Mouse (Mus musculus) T-helper 17 cell (primary cell): ENCODE results near the gene Tnr.

Experiments
- in situ Hi-C, 2 experiments: fragments of 300-600 bp; cut with MboI, MseI; formaldehyde crosslinking; loops; 1 replicate in 1 of 2; 2 replicates in 1 of 2; pipeline ENCODE4 v1.15.1; 2025; ENCODE audit warnings: high pct_unique_total_duplicates in 2 of 2

Gene Tnr

DNA sequence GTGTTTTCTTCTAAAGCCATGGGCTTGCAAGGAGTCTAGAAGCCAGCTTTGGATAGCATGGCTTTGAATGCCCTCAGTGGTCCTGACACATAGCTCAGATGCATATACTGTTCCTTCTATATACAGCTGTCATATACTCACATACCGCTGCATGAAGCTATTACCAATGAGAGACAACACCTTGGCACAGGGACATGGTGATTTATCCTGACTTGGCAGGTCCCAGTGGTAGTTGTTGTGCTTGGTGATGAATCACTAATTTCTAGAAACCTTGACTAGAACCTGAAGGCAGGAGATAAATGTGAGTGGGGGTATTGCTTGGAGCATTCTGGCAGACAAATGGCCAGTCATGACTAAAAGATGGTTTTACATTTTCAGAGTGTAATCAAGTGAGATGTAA, 192.7 kb downstream of the Tnr start:
- in situ Hi-C loops = no loop called here

DNA sequence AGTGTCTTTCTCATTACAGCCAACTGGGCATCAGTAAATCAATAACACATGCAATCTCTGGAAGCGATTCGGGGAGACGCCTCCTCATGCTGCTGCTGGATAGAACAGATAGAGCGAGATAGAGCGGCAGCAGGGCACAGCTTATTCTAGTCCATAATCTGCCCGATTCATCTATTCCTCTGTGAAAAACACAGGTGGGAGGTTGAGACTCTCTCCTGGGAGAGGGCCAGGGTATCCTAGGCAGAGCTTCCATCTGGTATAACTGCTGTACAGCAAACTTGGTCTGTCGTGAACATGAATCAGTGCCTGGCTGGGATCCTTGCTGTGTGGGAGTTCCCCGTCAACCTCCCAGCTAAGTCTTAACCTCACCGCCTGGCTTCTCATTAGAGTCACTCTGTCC, 193.4 kb downstream of the Tnr start:
- in situ Hi-C loops = no loop called here

DNA sequence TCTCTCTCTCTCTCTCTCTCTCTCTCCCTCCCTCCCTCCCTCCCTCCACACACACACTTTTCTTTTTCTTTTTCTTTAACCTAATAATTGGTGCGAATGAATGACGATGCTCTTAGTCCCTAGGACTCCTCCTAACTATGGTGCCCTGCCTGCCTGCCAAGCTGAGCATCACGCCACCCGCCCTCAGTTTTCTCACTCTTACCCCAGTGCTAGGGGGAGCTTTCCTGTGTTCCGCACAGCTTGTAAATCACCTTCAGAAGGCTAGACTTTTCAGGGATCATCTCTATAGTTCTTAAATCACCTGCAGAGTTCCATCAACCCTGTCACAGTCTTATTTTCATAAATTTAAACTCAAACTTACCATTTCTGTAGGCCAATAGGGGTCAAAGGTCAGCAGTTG, 200.2 kb downstream of the Tnr start:
- in situ Hi-C loops = no loop called here

DNA sequence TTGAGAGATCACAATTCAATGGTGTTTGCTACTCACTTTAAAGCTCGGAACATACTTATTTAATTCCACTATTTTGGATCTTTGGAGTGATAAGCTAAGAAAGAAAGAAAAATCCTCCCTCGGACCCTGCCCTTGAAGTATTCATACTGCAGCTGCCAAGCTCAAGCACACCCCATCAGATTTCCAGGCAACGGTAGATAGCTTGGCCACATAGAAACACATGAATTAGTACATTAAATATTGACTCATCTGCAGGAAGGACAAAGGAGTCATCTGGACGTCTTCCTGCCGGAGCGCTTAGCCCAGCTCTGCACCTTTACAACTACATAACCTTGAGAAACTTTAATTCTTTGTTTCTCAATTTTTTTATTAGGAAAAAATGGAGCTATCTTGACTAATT, 205.7 kb downstream of the Tnr start:
- in situ Hi-C loops = no loop called here

DNA sequence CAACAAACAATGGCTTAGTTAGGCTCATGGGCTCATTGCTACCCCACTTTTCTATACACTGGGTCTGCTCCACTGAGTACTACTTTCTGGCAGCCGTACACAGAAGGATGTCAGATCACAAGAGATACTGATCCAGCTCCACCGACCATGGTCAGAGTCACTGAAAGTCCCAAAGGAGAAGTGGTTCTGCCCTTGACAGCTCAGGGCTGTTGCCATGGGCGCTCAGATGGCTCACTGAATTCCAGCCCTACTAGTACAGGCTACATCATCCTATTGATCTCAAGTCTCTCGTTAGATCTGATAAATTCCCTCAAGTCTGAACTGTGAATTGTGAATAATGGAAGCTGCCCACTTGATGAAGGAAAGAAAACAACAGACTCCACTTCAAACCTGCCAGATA, 207.3 kb downstream of the Tnr start:
- in situ Hi-C loops = no loop called here

DNA sequence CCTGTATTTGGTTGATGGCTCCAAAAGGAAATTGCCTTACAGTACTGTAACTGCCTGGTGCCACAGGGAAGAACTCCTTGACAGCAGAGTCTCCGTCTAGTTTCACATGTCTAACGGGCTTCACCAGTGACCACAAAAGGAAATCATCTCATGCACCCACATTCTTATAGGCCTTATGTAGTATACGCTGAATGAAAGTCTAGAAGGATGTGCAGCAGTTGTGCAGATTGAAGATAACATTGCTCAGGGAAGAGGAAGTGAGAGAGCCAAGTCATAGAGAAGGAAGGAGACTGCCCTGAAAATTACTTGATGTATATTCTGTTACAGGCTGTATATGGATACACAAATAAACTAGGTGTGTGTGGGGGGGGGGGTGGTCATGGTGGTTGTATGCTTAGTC, 211.5 kb downstream of the Tnr start:
- in situ Hi-C loops = no loop called here

DNA sequence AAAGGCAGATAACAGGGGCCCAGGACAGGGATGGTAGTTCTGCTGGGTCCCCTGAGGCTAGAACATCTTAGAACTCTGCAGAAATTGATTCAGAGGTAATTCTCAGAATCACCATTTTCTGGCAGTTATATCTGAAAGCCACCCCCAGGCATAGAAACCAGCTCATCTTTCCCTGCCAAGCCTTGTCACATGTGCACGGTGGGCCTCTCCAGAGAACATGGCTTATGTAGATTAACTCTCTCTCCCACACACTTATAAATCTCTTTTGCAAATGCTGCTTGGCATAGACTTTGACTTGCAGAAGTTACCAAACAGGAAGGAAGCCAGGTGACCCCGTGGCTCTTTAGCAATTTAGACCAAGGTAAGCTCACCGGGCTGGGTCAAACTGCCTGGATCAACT, 215.9 kb downstream of the Tnr start:
- in situ Hi-C loops = no loop called here

DNA sequence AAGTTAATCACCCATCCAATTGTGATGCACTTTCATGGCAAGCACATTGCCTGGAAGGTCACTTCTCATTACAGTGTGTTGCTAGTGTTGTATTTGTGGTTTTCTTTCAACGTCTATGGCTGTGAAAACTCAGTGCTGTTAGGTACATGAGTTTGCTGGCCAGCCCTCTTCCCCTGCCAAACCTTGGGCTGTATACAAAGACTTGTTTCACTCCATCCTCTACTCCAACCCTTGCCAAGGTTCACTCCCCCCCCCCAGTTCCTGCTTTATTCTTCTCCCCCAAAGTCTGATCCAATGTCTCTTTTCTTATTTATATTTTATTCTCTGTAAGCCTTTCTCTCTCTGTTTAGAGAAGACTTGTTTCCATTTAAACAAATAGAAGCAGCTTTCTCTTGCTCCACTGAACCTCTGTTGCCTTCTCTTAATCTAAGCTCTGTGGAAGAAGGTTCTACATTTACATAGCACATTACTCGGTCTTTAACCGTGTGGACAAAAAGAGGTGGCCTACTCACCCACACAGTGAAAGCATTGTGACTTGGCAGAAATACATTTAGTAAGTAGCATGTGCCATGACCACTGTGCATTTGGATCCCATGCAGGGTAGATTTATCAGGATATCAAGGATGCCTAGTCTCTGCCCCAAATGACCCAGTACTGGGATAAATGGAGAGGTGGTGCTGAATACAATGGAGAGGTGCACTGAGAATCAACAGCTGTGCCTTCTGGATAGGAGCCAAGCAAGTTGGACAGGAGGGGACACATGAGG, 217.9 kb downstream of the Tnr start:
- in situ Hi-C loops = no loop called here

DNA sequence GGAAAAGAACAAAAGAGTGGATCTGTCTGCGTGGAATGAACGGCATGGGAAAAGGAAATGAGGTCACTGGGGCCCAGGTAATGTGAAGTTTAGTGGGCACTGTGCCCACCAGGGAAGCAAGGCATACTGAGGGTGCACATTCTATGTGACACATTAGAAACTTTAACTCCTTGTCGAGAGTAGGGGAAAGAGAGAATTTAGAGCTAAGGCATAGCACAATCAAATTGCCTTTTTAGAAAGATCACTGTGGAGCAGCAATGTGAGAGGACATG, 218.4 kb downstream of the Tnr start:
- in situ Hi-C loops = no loop called here

DNA sequence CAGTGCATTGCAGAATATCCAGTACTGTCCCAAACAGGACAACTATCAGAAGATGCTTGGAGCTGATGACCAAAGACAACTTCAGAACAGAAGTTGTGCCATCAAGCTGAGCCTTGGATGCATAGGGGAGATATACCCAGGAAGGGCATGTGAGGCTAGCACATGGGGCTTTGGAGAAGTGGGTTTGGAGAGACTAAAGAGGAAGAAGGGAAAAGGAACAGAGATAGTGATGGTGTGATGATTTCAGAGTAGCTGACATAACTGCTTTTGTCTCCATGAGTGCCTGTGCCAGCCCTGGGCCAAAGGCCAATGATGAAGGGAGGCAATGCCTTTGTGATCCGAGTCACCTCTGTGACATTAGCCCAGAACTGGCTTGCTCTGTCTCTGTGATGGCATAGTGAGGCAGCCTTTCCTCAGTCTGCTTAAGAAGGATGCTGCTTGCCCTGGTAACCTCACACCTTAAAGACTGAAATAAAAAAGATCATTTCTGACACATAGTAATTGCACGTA, 220.2 kb downstream of the Tnr start:
- in situ Hi-C loops = no loop called here

DNA sequence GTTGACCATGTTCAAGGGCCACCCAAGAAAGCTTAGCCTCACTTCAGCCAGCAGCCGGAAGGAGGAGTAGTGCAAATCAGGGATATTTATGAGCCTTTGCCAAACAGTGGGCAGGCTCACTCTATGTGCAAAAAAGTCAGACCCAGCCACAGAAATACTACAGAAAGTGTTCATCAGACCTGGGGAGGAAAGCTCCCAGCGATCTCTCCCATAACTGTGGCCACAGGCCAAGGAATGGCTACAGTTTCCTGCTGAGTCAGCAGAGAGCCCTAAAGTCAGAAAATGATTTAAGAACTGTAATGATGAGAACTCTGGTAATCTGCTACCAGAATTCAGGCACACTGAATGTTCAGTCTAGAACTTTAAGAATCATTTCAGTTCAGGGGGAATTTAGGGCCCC, 221.7 kb downstream of the Tnr start:
- in situ Hi-C loops = no loop called here

DNA sequence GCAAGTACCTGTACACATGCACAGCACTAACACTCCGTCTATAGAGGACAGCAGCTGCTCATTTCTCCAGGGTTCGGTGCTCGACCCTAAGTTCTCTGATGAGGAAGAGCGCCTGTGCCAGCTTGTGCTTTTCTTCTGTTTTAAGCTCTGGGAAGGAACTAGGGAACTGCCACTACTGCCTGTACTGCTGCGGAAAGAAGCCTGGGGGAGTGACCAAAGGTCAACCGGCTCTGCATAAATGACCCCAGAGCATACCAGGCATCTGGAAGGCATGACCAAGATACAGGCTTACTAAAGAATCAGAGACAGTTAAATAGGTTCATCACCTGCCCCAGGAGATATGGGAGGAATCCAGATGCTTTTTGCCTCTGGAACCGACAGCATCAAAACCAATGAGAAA, 224.4 kb downstream of the Tnr start:
- in situ Hi-C loops = no loop called here

DNA sequence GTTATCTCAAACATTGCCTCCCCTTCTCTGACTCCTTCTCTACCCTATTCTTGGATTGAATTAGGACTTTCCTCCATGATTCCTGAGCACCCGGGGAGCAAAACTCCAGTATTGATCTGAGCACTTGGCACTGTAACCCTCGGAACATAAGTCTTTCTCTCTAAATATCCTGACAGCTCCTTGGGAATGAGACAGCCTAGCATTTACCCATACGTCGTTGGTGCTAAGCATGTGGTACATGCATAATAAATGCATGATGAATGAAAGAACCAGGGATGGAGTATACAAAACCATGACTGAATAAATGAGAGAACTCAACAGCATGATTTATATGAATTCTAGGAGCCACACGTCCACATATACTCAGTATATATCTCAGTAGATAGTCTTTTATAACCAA, 226.8 kb downstream of the Tnr start:
- in situ Hi-C loops = no loop called here

DNA sequence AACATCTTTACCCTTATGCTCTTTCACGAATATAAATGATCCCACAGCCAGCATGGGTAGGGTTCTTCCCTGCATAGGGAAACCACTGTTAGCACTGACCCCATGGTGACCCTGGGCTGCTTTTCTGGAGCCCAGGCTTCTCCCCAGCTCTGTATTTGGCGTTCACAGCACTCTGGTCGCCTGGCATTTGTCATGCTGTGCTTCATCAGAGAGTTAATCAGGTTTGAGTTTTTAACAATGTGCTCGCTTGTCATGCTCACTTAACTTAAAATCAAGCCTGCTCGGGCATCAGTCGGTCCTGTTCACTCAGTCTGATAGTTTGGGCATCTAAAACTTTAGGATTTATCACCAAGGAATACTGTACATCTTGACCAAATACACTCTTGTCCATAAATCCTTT, 227.3 kb downstream of the Tnr start:
- in situ Hi-C loops = no loop called here

DNA sequence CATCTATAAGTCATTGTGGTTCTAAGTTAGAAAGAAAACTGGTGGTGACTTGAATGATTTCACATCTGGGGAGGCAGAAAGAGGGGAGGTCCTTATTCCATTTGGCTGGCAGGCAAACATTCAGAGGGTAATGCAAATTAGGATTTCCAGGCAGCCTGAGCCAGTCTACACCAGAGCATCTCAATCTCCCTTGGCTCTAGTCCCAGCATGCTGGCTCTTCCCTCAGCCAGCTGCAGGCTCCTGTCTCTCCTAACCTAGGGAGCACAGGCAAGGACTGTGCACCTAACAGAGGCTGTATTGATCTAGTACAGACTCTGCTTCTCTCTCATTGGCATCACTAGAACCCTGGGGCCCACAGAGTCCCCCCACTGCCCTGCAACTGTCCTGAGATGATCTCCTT, 237.4 kb downstream of the Tnr start:
- in situ Hi-C loops = no loop called here

DNA sequence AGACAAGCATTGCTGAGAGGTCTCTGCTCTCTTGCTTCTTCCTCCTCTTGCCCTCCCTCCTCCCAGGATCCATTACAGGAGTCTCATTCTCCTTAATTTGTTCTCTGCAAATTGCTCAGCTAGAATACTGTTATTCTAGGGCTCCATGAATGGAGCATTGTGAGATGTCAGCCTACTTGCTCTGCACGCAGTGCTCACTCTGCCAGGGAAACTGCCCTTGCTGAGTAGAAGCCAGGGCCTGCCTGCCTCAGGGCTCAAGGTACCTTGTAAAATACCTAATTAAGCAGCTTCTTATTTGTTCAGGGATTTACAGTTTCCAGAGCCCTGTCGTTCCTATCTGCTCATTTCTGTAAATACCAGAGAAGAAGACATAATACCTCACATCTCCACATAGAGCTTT, 240.3 kb downstream of the Tnr start:
- in situ Hi-C loops = no loop called here

DNA sequence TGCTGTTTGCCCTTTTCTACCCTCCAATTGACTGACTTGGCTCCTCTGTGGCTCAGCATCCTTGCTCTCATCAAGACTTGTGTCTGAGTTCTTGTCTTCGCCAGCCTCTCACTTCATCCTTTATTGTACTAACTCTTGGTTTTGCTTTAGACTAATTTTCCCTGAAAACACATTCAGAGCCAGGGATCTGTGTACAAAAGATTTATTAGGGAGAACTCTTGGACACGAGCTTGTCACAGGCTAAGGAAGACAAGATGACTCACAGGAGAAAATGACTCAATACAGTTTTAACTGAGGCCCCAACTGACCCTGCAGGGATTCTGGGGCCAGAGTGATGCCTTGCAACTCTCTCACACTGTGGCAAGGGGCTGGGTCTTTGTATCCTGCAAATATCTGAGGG, 241.3 kb downstream of the Tnr start:
- in situ Hi-C loops = no loop called here

DNA sequence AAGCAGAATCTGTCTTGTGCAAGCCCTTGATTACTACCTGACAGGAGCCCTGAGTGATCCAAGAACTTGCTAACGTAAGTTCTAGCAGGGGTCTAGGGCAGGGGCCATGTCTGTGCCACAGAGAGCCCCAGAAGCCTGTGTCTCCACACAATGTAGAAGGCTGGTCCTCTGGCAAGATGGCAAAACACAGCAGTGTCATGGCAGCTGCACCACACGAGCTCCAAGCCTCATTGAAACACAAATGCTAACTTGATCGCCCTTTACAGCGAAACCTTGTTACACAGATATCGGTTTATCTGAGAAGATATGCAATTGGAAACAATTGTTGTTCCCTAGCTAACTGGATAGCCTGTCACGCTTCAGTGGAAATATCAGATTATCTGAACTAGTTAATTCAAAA, 246.4 kb downstream of the Tnr start:
- in situ Hi-C loops = no loop called here

DNA sequence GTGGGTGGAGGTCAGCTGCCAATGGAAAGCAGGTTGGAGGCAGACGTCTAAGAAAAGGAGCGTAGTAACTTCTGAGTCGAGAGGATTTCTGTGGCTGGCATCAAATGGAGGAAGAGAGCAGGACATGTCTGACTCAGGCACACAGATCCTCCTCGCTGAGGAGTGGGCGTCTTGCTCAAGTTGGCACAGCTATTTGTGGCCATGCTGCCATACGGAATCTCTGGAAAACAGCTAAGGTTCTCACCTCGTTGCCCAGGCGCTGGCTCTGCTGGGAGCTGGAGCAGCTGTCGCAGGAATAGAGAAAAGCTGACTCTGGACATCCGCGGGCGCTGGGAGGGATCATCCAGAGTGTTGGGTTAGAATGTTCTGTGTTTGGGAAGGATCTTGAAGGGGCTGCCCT, 250.1 kb downstream of the Tnr start:
- in situ Hi-C loops = no loop called here

DNA sequence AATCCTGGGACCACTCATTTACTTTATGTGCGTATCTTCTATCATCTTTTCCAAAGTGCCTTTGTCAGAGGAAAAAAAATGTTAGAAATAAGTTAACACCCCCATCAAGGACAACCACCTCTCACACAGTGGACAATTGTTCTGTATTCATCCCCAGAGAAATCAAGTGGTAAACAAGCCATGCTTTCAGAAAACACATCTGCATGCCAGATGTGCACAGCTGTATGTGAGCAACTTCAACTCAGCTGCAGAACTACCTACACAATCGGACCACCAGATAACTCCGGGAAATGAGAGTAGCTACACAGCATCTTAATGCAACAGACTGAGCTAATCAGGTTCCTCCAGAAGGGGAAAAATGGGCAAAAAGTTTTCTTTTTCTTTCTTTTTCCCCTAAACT, 251.6 kb downstream of the Tnr start:
- in situ Hi-C loops = no loop called here

DNA sequence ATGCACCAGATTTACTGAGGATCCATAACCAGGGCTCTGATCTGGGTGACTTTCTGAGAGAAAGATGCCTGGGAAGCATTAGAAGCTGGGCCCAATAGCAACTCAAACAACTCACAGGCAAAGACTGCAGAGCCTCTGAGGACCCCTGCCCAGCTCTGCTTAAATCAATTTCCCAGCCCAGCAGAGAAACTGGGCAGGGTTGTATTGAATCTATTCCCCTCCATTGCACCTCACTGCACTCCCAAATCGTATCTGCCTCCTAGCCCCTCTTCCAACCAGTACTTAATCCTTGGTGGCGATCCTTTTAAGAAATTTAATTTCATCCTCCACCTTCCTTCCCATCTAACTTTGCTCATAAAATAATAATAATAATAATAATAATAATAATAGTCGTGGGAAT, 253.5 kb downstream of the Tnr start:
- in situ Hi-C loops = no loop called here

DNA sequence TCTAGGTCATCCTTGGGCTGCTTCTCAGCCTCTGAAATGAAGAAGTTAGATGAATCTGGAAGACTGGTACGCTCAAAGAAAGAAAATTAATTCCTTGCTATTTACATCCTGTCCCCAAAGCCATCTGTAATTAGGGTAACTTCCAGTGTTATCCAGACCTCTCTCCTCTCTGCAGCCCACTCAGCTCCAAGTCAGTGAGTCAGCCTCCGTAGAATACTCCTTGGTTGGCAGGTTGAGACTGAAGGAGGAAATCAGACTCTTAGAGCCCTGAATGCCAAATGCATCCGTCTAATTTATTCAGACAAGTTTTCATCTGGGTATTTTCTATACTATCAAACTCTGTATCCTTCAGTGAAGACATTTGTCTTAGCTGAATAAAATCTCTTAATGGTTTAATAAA, 255.9 kb downstream of the Tnr start:
- in situ Hi-C loops = no loop called here

DNA sequence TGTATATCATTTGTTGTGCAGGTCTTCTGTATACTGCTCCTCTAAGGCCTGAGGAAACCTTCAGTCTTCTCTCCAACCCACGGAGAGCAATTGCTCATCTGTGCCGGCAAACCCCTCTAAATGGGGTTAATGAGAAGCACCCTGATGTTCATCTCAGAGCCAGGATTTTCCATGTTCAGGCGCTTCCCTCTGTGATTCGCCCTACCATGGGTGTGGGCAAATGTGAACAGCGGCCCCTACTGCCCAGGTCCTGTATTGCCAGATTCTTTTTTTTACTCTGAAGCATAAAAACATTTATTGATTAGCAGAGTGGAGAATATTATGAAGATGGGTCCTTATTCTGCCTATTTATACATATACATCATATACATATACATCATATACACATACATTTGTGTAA, 260.3 kb downstream of the Tnr start:
- in situ Hi-C loops = no loop called here

DNA sequence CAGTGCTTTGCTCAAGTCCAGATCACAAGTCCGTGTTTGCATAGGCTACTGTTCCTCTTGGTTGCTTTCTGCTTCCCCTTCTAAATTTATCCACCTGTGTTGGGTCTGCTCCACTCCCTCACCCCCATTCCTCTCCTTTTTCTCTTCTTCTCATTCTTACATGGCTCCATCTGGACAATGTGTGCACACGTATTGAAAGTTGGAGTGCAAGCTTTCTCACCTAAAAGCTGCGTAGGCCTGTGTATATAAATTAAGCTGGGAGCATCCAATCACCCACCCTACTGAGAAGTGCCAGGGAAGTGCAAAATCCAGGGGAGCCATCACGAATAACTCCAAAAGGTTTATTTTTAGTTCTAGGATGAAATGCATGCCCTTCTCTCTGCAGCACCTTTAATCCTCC, 264.7 kb downstream of the Tnr start:
- in situ Hi-C loops = no loop called here
